Mouse (Mus musculus) right cerebral cortex, adult 18-20 months (tissue): Measurements from ENCODE around the gene Gm20662.
"Not testable (repeated sequence)": the region's sequence is repeated elsewhere in the genome, so short reads cannot be mapped to it uniquely, and the experiment has no call there.

Experiments used
- DNase-seq: peaks from one replicate; pipeline ENCODE4 v3.0.0; 2022; ENCODE audit warnings: mixed read lengths

Gm20662 gene

GRCm38 (mm10) chr9:108013577-108013976 is 17.4 kb downstream of the Gm20662 start:
- DNase-seq: not testable (repeated sequence)

- peak; percentile 45 for DNase-seq
Observed at GRCm38 (mm10) chr9:108017127-108017526, 21.0 kb downstream of the Gm20662 start.

GRCm38 (mm10) chr9:108020741-108021140 is 24.6 kb downstream of the Gm20662 start:
- no peak for DNase-seq

- no peak for DNase-seq
Observed at GRCm38 (mm10) chr9:108023216-108023615, 27.1 kb downstream of the Gm20662 start.

GRCm38 (mm10) chr9:108026584-108026983 is 30.4 kb downstream of the Gm20662 start:
- no peak for DNase-seq

GRCm38 (mm10) chr9:108027867-108028266 is 31.7 kb downstream of the Gm20662 start:
- DNase-seq: no peak

- DNase-seq: no peak
Observed at GRCm38 (mm10) chr9:108032126-108032525, 36.0 kb downstream of the Gm20662 start.

- no peak for DNase-seq
Observed at GRCm38 (mm10) chr9:108035331-108036156, 39.4 kb downstream of the Gm20662 start.

GRCm38 (mm10) chr9:108044751-108045492 is 48.8 kb downstream of the Gm20662 start:
- no peak for DNase-seq

GRCm38 (mm10) chr9:108046582-108046981 is 50.4 kb downstream of the Gm20662 start:
- DNase-seq: no peak

- no peak for DNase-seq
Observed at GRCm38 (mm10) chr9:108047601-108048565, 51.7 kb downstream of the Gm20662 start.

- no peak for DNase-seq
Observed at GRCm38 (mm10) chr9:108048566-108048955, 52.4 kb downstream of the Gm20662 start.

- peak; percentile 98 for DNase-seq
Observed at GRCm38 (mm10) chr9:108049016-108049455, 52.9 kb downstream of the Gm20662 start, which contains the start of gene Gmppb. Gmppb (plus strand) TSS chr9:108049242.

GRCm38 (mm10) chr9:108049561-108050251 is 53.6 kb downstream of the Gm20662 start:
- no peak for DNase-seq

GRCm38 (mm10) chr9:108051184-108051930 is 55.2 kb downstream of the Gm20662 start:
- no peak for DNase-seq

GRCm38 (mm10) chr9:108051931-108052220 is 55.7 kb downstream of the Gm20662 start:
- no peak for DNase-seq

GRCm38 (mm10) chr9:108052411-108052810 is 56.3 kb downstream of the Gm20662 start:
- no peak for DNase-seq

- peak; percentile 96 for DNase-seq
Observed at GRCm38 (mm10) chr9:108052885-108053664, 56.9 kb downstream of the Gm20662 start, which contains the start of gene Amigo3. Amigo3 (plus strand) TSS chr9:108053159.

- no peak for DNase-seq
Observed at GRCm38 (mm10) chr9:108053665-108054225, 57.6 kb downstream of the Gm20662 start.
